Mouse (Mus musculus) Patski (cell line): Measurements from ENCODE around the gene Dennd2c. TPM values are rescaled to one million over a fixed set of nuclear protein-coding genes. Genes with fewer than 3 reads are reported as not detected.
A peak's percentile ranks its signal among the peaks of the same experiment; 100 is the strongest.

Source experiments
- ATAC-seq: fragments of 100-300 bp; one replicate; pipeline ENCODE4 v1.8.0; 2021
- CTCF ChIA-PET: fragments of 350-600 bp; sonication (Branson Sonifier 250); formaldehyde crosslinking; loops from one replicate; lab custom pipeline; 2022; ENCODE audit warnings: inconsistent platforms; lab: Charles Lee
- POLR2A ChIA-PET: fragments of 350-600 bp; sonication (Branson Sonifier 250); formaldehyde crosslinking; loops from one replicate; lab custom pipeline; 2022; ENCODE audit warnings: antibody characterized with exemption, inconsistent platforms; lab: Charles Lee
- DNase-seq: peaks from one replicate; pipeline ENCODE4 v3.0.0-alpha.2; 2011; ENCODE audit warnings: low read depth, low spot score
- H3K27me3 ChIP-seq: fragments of 371-371 bp; one replicate; pipeline ENCODE4 v1.5.1; 2021
- CTCF ChIP-seq: fragments of 100-300 bp; IDR thresholded peaks from one replicate; pipeline ENCODE4 v1.5.1; 2021
- in situ Hi-C: fragments of 300-500 bp; cut with MboI; formaldehyde crosslinking; loops from 3 replicates; pipeline ENCODE4 v1.11.1; 2018; ENCODE audit warnings: low pct_unique_long_range_greater_than_20kb, mixed read lengths
- polyA plus RNA-seq: library from polyadenylated mRNA; unstranded; gene quantifications from one replicate; pipeline ENCODE4 v1.2.3, GENCODE M21; 2021

Gene Dennd2c
- polyA plus RNA-seq, 1 experiment from 2014 or later = 1.7 TPM

- ChIA-PET CTCF (interaction anchor here (1.5 to 2.8 kb wide), 6 partner anchors 10 to 52 kb away, joined by 3 to 11 read pairs (median 6); no protein-coding TSS in a partner anchor), POLR2A (no interaction called here)
- DNase-seq (no peak), ATAC-seq (peak; percentile 18)
- no peak for TF ChIP-seq CTCF
- in situ Hi-C loops = no loop called here
- H3K27me3 ChIP-seq = no peaks in the 10 kb centered on the region
Observed at GRCm38 (mm10) chr3:103101909-103102308, 495 bp upstream of the Dennd2c start.

GRCm38 (mm10) chr3:103107565-103108240 lies 5.3 kb downstream of the Dennd2c start:
- no peaks in the 10 kb centered on the region for H3K27me3 ChIP-seq
- no peak for TF ChIP-seq CTCF
- no peak for DNase-seq
- ATAC-seq = no peak
- CTCF ChIA-PET = interaction anchor here (1.8 kb wide), 1 partner anchor 46 kb away, joined by 4 read pairs; no protein-coding TSS in a partner anchor
- in situ Hi-C loops = no loop called here
- POLR2A ChIA-PET = interaction anchor here (0.6 kb wide), 1 partner anchor 897 kb away, joined by 3 read pairs; no protein-coding TSS in a partner anchor

DNA sequence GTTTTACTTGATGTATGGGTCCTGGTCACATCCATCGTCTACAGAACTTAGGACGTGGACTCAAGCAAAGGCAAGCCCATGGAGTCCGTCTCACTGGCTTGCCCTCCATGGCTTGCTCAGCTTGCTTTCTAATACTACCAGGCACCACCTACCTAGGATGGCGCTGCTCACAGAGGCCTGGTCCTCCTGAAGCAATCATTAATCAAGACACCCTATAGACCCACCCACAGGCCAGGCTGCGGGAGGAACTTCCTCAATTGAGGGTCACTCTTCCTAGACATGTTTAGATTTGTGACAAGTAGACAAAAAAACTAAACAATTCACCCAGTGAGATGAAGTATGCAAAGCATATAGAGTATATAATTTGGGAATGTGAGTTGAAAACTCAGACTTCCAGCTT lies 9.8 kb downstream of the Dennd2c start:
- ATAC-seq (no peak), DNase-seq (no peak)
- ChIA-PET CTCF (interaction anchor here (1.1 to 1.6 kb wide), 4 partner anchors 9 to 46 kb away, joined by 3 to 7 read pairs (median 3); no protein-coding TSS in a partner anchor), POLR2A (no interaction called here)
- in situ Hi-C loops = no loop called here
- H3K27me3 ChIP-seq = no peaks in the 10 kb centered on the region
- TF ChIP-seq CTCF = no peak

DNA sequence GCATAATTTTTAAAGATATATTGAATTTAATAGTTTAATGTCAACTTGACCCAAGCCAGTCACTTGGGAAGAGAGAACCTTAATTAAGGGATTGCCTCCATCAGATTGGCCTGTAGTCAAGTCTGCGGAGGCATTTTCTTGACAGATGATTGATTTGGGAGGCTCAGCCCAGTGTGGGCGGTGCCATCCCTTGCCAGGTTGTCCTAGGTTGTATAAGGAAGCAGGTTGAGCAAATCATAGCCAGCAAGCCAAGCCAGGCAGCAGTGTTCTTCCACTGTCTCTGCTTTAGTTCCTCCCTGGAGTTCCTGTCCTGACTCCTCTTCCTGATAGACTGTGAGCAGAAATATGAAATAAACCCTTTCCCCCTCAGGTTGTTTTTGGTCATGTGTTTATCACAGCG lies 21.2 kb downstream of the Dennd2c start:
- ChIA-PET CTCF (no interaction called here), POLR2A (interaction anchor here (0.6 to 0.9 kb wide), 2 partner anchors 18 to 25 kb away, joined by 3 read pairs; no protein-coding TSS in a partner anchor)
- in situ Hi-C loops = no loop called here
- DNase-seq (no peak), ATAC-seq (no peak)
- no peaks in the 10 kb centered on the region for H3K27me3 ChIP-seq
- TF ChIP-seq CTCF = no peak

DNA sequence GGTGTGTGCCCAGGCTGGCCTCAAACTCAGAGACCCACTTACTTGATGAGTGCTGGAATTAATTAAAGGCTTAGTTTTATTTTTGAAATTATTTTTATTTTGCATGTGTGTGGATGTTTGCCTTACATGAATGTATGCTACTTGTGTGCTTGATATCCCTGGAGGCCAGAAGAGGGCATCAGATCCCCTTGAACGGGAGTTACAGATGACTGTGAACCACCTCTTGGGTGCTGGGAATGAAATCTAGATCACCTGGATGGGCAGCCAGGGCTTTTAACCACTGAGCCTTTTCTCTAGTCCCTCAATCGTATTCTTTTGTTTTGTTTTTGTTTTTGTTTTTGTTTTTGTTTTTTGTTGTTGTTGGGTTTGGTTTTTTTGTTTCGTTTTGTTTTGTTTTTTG lies 23.7 kb downstream of the Dennd2c start:
- POLR2A ChIA-PET = no interaction called here

DNA sequence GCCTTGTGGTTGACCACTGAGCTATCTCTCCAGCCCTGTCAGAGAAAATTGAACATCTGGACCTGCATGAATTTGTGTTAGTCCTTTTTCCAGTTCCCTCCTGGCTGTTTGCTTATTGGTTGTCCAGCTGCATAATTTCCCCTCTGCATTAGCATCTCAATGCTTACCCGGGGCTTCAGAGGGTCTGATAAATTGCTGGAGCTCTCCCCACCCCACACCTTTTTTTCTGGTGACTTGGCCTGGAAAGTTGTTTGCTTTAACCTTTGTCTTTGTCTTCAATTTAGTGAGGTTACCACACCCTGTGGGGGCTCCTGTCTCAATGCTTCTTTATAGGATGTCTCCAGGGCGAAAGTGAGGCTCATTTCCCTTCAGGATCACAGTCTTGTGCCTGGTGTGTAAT lies 24.8 kb downstream of the Dennd2c start:
- TF ChIP-seq CTCF = no peak
- no peaks in the 10 kb centered on the region for H3K27me3 ChIP-seq
- ChIA-PET POLR2A (no interaction called here), CTCF (interaction anchor here (1.1 to 1.3 kb wide), 2 partner anchors 22 to 29 kb away, joined by 3 read pairs; no protein-coding TSS in a partner anchor)
- in situ Hi-C loops = no loop called here
- DNase-seq (no peak), ATAC-seq (no peak)

More for the DNA sequence above, 23.7 kb downstream of the Dennd2c start:
- no peak for TF ChIP-seq CTCF
- CTCF ChIA-PET = no interaction called here
- H3K27me3 ChIP-seq = no peaks in the 10 kb centered on the region
- no peak for DNase-seq
- ATAC-seq = no peak
- in situ Hi-C loops = no loop called here

DNA sequence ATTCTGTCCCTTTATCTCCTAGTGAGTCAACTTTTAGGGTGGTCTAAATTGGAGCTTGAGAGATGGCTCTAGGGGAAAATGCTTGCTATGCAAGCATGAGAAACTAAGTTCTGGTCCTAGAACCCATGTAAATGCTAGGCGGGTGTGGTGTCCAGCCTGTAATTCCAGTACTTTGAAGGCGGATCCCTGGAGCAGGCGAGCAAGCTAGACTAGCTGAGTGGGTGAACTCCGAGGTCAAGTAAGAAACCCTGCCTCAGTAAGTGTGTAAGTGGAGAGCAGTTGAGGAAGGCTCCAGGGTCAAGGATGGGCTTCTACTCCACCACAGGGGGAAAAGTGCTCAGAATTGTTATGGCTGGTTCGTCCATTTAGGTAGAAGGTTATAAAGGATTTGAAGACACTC lies 25.3 kb downstream of the Dennd2c start:
- no peak for DNase-seq
- ChIA-PET CTCF (interaction anchor here (1.1 to 1.3 kb wide), 2 partner anchors 23 to 28 kb away, joined by 3 read pairs; no protein-coding TSS in a partner anchor), POLR2A (no interaction called here)
- no peaks in the 10 kb centered on the region for H3K27me3 ChIP-seq
- in situ Hi-C loops = no loop called here
- no peak for ATAC-seq
- TF ChIP-seq CTCF = no peak

DNA sequence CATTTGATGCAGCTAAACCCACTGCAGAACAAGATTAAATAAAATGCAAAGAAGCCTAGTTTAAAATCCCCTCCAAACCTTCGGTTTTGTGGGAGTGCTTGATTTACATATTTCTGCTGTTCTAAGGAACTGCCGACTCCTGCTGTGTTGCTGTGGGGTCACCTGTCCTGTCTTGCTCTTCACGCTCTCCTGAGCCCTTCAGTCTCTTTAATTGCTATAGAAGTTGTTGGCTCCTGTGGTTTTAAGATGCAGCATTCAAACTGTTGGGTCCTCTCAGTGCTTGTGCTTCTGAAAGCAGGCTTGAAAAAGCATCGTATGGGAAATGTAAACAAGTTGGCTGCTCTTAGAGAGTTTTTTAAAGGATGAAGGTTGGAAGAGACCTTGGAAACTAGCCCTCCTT lies 25.8 kb downstream of the Dennd2c start:
- DNase-seq (no peak), ATAC-seq (no peak)
- in situ Hi-C loops = no loop called here
- ChIA-PET CTCF (interaction anchor here (1.1 to 1.3 kb wide), 2 partner anchors 23 to 28 kb away, joined by 3 read pairs; no protein-coding TSS in a partner anchor), POLR2A (no interaction called here)
- TF ChIP-seq CTCF = no peak
- H3K27me3 ChIP-seq = no peaks in the 10 kb centered on the region

- CTCF ChIA-PET = interaction anchor here (1.1 to 1.5 kb wide), 3 partner anchors 29 to 40 kb away, joined by 3 to 4 read pairs (median 3); no protein-coding TSS in a partner anchor
- no peaks in the 10 kb centered on the region for H3K27me3 ChIP-seq
- POLR2A ChIA-PET = no interaction called here
- DNase-seq (no peak), ATAC-seq (no peak)
- in situ Hi-C loops = no loop called here
- TF ChIP-seq CTCF = no peak
Observed at GRCm38 (mm10) chr3:103129367-103130159, 27.2 kb downstream of the Dennd2c start.

GRCm38 (mm10) chr3:103130236-103130751 lies 27.9 kb downstream of the Dennd2c start:
- in situ Hi-C loops = no loop called here
- CTCF ChIA-PET = interaction anchor here (0.9 to 2.2 kb wide), 9 partner anchors 9 to 39 kb away, joined by 3 to 11 read pairs (median 3); no protein-coding TSS in a partner anchor
- no peaks in the 10 kb centered on the region for H3K27me3 ChIP-seq
- DNase-seq (no peak), ATAC-seq (peak; percentile 17)
- TF ChIP-seq CTCF = no peak
- POLR2A ChIA-PET = no interaction called here
